Mouse (Mus musculus): ENCODE data around the gene Prl8a1. TPM values are rescaled to one million over a fixed set of nuclear protein-coding genes. Genes with fewer than 3 reads are reported as not detected.

Gene Prl8a1
- total RNA-seq (2021): not detected
- long read RNA-seq, experiment 1: 0 reads
- long read RNA-seq, experiment 2: 0 reads

DNA sequence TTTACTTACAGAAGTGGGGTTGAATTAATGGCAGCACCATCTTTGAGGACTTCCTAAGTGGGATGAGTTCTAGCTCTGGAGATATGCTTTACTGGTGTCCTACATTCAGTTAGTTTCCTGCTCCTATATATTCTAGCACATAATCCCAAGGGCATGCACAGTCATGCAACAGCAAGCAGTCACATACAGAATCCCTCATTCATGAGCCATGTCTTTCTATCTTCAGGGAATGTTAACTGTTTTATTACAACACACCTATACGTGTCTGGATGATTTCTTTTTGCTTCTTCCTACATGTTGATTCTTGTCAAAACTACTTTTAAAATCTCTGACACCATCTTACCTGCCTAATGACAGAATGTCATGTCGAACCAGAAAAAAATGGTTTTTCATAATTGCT is at the start of gene Prl8a1:
Prl8a1 (minus strand) TSS at position 101 of the 400 bp plus-strand sequence.
- no peak for DNase-seq

DNA sequence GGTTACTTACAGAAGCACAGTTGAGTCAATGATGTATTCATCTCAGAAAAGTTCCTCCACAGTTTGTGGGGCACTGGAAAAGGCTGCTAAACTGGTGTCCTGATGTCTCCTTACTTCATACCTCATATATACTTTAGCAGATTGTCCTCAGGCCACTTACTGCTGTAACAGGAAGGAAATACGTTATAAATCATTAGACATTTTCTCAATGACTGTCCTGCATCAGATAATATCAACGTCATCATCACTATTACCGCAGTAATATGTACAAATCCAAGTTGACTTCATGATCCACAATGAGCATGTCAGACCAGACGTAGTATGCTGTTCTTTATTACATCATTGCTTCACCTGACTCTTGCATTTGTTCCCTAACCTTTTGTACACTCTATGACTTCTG is 28.5 kb upstream of the Prl8a1 start, which contains the start of gene Prl7b1:
Prl7b1 (minus strand) TSS at position 101 of the 400 bp plus-strand sequence.
- DNase-seq: no peak

DNA sequence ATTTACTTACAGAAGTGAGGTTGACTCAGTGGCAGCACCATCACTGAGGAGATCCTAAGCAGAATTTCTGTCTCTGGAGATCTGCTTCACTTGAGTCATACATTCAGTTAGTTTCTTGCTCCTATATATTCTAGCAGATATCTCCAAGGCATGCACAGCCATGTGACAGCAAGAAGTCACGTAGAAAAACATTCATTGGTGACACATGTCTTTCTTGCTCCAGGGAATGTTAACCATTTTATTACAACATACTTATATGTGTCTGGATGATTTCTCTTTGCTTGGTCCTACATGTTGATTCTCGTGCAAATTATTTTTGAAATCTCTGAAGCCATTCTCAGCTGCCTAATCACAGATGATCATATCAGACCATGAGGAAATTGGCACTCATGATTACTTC is 17.5 kb downstream of the Prl8a1 start, which contains the start of gene Prl8a9:
Prl8a9 (minus strand) TSS at position 101 of the 400 bp plus-strand sequence.
- no peak for DNase-seq

DNA sequence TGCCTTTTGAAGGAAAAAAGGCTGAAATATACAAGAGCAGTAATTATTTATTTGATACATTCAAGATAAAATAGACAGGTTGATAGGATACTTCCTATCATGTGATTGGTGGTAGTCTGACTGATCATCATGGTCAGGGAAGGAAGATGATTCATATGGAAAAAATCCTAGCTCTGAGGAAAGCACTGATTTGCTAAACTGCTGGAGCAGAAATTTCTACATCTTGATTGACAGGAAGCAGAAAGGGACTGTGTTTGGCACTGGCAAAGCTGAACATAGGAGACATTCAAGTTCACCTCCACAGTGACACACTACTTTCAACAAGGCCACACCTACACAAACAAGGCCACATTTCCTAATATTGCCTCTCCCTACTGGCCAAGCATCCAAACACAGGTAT is 28.6 kb downstream of the Prl8a1 start:
- DNase-seq: no peak

Other genes with a start within 250 kb of the Prl8a1 start
- gene Prl8a2, start 236.5 kb downstream of the Prl8a1 start, total RNA-seq (2021): not detected
- gene Prl2b1, start 191.3 kb downstream of the Prl8a1 start, total RNA-seq (2021): not detected
- gene Prl8a6, start 143.5 kb downstream of the Prl8a1 start, total RNA-seq (2021): not detected
- gene Prl8a8, start 69.0 kb downstream of the Prl8a1 start, total RNA-seq (2021): not detected
- gene Prl8a9, start 17.6 kb downstream of the Prl8a1 start, total RNA-seq (2021): not detected
- not detected for gene Prl7b1, start 28.4 kb upstream of the Prl8a1 start, total RNA-seq (2021)
- gene Prl7a1, start 60.3 kb upstream of the Prl8a1 start, total RNA-seq (2021): not detected
- gene Prl7a2, start 85.9 kb upstream of the Prl8a1 start, total RNA-seq (2021): not detected
- not detected for gene Prl7d1, start 134.6 kb upstream of the Prl8a1 start, total RNA-seq (2021)
- not detected for gene Prl7c1, start 198.6 kb upstream of the Prl8a1 start, total RNA-seq (2021)
- gene Prl2a1, start 219.5 kb upstream of the Prl8a1 start, total RNA-seq (2021): not detected